Mouse (Mus musculus) myocyte (in vitro differentiated cells): ENCODE data around the gene Zfp764. TPM values are rescaled to one million over a fixed set of nuclear protein-coding genes. Genes with fewer than 3 reads are reported as not detected.
A peak's percentile ranks its signal among the peaks of the same experiment; 100 is the strongest.
"Not testable (repeated sequence)": the region's sequence is repeated elsewhere in the genome, so short reads cannot be mapped to it uniquely, and the experiment has no call there.

Experiments used
- H3K27me3 ChIP-seq: one replicate; pipeline ENCODE4 v1.6.1; 2011; ENCODE audit not compliant: control insufficient read depth, insufficient read depth, insufficient read length
- H3K36me3 ChIP-seq: one replicate; pipeline ENCODE4 v1.6.1; 2011; ENCODE audit not compliant: control insufficient read depth, insufficient read depth
- H3K4me2 ChIP-seq: one replicate; pipeline ENCODE4 v1.6.1; 2011; ENCODE audit warnings: low read depth, control low read depth
- H3K4me3 ChIP-seq: one replicate; pipeline ENCODE4 v1.5.1; 2011; ENCODE audit warnings: mild to moderate bottlenecking, control low read depth, moderate library complexity
- H3K79me2 ChIP-seq: one replicate; pipeline ENCODE4 v1.6.1; 2011; ENCODE audit not compliant: control insufficient read depth, insufficient read depth
- H3ac ChIP-seq: one replicate; pipeline ENCODE4 v1.6.1; 2011; ENCODE audit not compliant: control insufficient read depth, insufficient read length
- CEBPB ChIP-seq: IDR thresholded peaks from 2 replicates; pipeline ENCODE4 v1.6.1; 2011; ENCODE audit warnings: mild to moderate bottlenecking, moderate library complexity; ENCODE audit not compliant: poor library complexity, insufficient read depth, severe bottlenecking
- E2F4 ChIP-seq: IDR thresholded peaks from one replicate; pipeline ENCODE4 v1.6.1; 2011; ENCODE audit warnings: mild to moderate bottlenecking, control low read depth, moderate library complexity; ENCODE audit not compliant: insufficient read depth
- MAX ChIP-seq: IDR thresholded peaks from one replicate; pipeline ENCODE4 v1.6.1; 2011; ENCODE audit warnings: low read depth, mild to moderate bottlenecking, control low read depth
- MYOD1 ChIP-seq, 3 experiments: IDR thresholded peaks; one replicate each; pipeline ENCODE4 v1.6.1; 2011; ENCODE audit warnings: control low read depth in 2 of 3, low read depth in 2 of 3, mild to moderate bottlenecking in 2 of 3, moderate library complexity in 1 of 3; ENCODE audit not compliant: insufficient read length in 2 of 3, control insufficient read depth in 1 of 3
- MYOG ChIP-seq, 3 experiments: IDR thresholded peaks; one replicate each; pipeline ENCODE4 v1.6.1; 2011; ENCODE audit warnings: control low read depth in 2 of 3, low read depth in 2 of 3, mild to moderate bottlenecking in 2 of 3; ENCODE audit not compliant: insufficient read length in 2 of 3, control insufficient read depth in 1 of 3, insufficient read depth in 1 of 3
- POLR2A ChIP-seq: IDR thresholded peaks from one replicate; pipeline ENCODE4 v1.6.1; 2011; ENCODE audit warnings: low read depth, mild to moderate bottlenecking, control low read depth, moderate library complexity; ENCODE audit not compliant: insufficient read length
- POLR2AphosphoS2 ChIP-seq: IDR thresholded peaks from one replicate; pipeline ENCODE4 v1.6.1; 2011; ENCODE audit warnings: low read depth, control low read depth; ENCODE audit not compliant: insufficient read length
- REST ChIP-seq: IDR thresholded peaks from one replicate; pipeline ENCODE4 v1.6.1; 2011; ENCODE audit warnings: mild to moderate bottlenecking, control low read depth, moderate library complexity; ENCODE audit not compliant: insufficient read depth, insufficient read length
- SRF ChIP-seq: IDR thresholded peaks from one replicate; pipeline ENCODE4 v1.6.1; 2011; ENCODE audit warnings: low read depth; ENCODE audit not compliant: control insufficient read depth, insufficient read length
- TCF12 ChIP-seq: IDR thresholded peaks from one replicate; pipeline ENCODE4 v1.6.1; 2011; ENCODE audit warnings: mild to moderate bottlenecking, control low read depth; ENCODE audit not compliant: poor library complexity, insufficient read depth, severe bottlenecking
- TCF3 ChIP-seq: IDR thresholded peaks from one replicate; pipeline ENCODE4 v1.6.1; 2011; ENCODE audit warnings: low read depth, control low read depth; ENCODE audit not compliant: insufficient read length
- USF1 ChIP-seq: IDR thresholded peaks from one replicate; pipeline ENCODE4 v1.6.1; 2011; ENCODE audit warnings: low read depth, mild to moderate bottlenecking, control low read depth, moderate library complexity
- polyA plus RNA-seq: library from polyadenylated mRNA; unstranded; fragments of >200 nt; fragmentation: generic; extraction: Trizol; gene quantifications from one replicate; pipeline ENCODE4 v1.2.1, GENCODE M21; 2012; ENCODE audit warnings: missing spikeins

Zfp764 gene
- polyA plus RNA-seq: 1.2 TPM

DNA sequence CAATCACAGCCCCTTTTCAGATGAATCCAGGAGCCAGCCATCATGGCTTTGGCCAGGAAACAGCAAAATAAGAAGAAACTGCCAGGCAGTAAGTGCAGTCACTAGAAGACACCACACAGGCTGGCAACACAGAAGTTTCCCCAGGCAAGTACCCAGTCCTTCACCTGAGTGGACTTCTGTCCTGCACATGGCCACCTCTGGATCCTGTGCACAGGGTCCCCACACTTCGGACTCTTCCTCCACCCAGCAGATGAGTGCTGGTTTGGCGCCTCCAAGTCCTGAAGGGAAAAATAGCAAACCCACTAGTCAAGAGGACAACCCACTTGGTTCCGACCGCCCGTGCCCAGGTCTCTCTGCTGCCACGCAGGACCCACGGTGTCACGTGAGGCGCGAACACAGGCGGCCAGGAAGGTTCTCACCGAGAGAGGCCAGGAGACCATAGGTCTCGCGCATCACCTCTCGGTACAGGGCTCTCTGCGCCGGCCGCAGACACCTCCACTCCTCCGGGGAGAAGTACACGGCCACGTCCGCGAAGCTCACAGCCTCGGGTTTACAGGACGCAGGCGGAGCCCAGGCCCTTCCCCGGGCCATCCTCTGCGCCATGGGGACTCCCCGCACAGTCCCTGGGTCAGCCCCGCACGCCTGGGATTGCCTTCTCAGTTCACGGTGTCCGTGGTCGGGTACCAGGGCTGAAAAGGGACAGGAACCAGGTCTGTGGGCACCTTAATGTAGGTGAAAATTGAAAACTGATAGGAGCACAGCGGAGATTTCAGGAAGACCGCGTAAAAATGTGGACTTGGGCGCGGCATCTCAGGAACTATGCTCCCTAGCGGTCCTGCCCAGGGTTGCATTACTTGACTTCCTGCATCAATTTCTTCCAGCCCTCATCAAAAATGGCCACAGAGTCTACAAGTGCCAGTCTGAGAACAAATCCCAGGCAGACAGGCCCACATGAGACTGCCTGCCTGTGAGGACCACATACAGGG, at the start of gene Zfp764:
Zfp764 (minus strand) TSS at position 821 of the 986 bp plus-strand sequence.
- Histone ChIP-seq H3K4me3 (peak within 1 kb of the TSS; percentile 25), H3ac (peak within 1 kb of the TSS; percentile 41), H3K4me2 (peak within 1 kb of the TSS; percentile 65)
- peak; percentile 67 for TF ChIP-seq USF1
- not testable (repeated sequence) for H3K27me3 ChIP-seq, H3K79me2 ChIP-seq, H3K36me3 ChIP-seq

DNA sequence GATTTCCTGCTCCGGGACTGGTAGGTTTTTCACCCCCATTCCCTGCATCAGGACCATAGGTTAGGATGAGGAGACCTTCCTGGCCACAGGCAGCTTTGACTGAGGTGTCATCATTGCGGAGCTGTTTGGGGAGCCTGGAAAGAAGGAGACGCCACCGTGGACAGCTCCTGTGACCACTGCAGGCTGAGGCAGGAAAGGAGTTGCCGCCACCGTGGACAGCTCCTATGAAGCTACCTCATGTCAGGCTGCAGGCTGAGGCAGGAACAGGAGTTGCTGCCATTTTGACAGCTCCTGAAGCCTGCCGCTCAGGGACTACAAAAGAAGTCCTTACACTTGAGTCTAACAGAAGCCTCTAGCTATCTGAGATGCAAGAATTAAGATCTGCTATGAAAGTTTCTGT, 48.3 kb upstream of the Zfp764 start:
- peak; percentile 85 for TF ChIP-seq REST
- no peak for TF ChIP-seq USF1
- no peak for TF ChIP-seq POLR2AphosphoS2
- TF ChIP-seq MAX: no peak
- H3K27me3 ChIP-seq: no peaks in the 10 kb centered on the region
- peaks cover 22% of the 10 kb centered on the region for H3K36me3 ChIP-seq

DNA sequence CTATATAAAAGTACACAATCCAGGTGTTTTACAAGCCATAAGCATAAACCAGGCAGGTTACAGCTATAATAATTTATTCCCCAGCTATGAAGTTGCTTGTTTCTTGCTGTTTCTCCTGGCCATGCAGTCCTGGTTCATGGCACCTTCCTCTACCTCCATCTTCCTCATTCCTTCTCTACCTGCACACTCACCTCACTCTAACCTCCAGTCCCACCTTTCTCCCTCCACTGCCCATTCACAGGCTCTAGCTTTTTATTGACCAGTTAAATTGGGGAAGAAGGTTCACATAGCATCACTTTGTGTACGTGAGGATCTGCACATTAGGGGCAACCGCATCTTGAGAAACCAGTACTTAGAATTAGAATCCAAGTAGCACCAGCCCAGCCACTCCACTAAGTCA, 46.4 kb upstream of the Zfp764 start:
- Histone ChIP-seq H3ac (no peak overlapping the region), H3K4me2 (no peak overlapping the region), H3K4me3 (no peak overlapping the region), H3K36me3 (peaks cover 22% of the 10 kb centered on the region), H3K27me3 (no peaks in the 10 kb centered on the region), H3K79me2 (peaks cover 47% of the 10 kb centered on the region)
- TF ChIP-seq TCF12: no peak
- TF ChIP-seq REST: no peak
- no peak for TF ChIP-seq POLR2A
- no peak for TF ChIP-seq MAX
- no peak for TF ChIP-seq TCF3
- no peak for TF ChIP-seq E2F4
- TF ChIP-seq SRF: no peak
- no peak for TF ChIP-seq MYOD1 (IDR thresholded peaks at IDR 0.05; ENCODE audit: control insufficient read depth in 1 of 3, insufficient read length in 2 of 3, low read depth in 2 of 3)
- TF ChIP-seq MYOG (IDR thresholded peaks at IDR 0.05; ENCODE audit: control insufficient read depth in 1 of 3, insufficient read depth in 1 of 3, insufficient read length in 2 of 3, low read depth in 2 of 3): no peak
- TF ChIP-seq USF1: no peak
- TF ChIP-seq CEBPB: no peak
- TF ChIP-seq POLR2AphosphoS2: no peak

More for the DNA sequence above, 48.3 kb upstream of the Zfp764 start:
- Histone ChIP-seq H3ac (no peak overlapping the region), H3K4me2 (no peak overlapping the region), H3K4me3 (no peak overlapping the region), H3K79me2 (peaks cover 38% of the 10 kb centered on the region)

DNA sequence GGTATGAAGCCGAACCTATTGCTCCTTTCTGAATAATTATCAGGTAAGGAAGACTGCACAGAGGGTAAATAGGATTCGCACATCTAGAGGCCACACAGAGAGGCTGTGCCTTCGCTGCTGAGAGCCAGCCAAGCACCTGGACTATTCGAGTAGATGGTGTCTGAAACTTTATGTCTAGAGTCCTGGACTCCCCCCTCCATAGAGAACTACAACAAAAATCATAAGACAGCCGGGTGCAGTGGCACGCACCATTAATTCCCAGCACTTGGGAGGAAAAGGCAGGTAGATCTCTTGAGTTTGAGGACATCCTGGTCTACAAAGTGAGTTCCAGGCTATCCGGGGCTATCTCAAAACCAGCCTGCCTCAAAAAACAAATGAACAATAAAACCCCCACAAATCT, 43.3 kb upstream of the Zfp764 start:
- Histone ChIP-seq H3ac (no peak overlapping the region), H3K4me3 (peak overlapping the region; percentile 88), H3K4me2 (peak overlapping the region; percentile 78), H3K36me3 (peaks cover 14% of the 10 kb centered on the region), H3K27me3 (no peaks in the 10 kb centered on the region), H3K79me2 (peaks cover 39% of the 10 kb centered on the region)
- TF ChIP-seq TCF3 (no peak), MYOD1 (IDR thresholded peaks at IDR 0.05; ENCODE audit: control insufficient read depth in 1 of 3, insufficient read length in 2 of 3, low read depth in 2 of 3) (no peak), MYOG (IDR thresholded peaks at IDR 0.05; ENCODE audit: control insufficient read depth in 1 of 3, insufficient read depth in 1 of 3, insufficient read length in 2 of 3, low read depth in 2 of 3) (no peak), REST (no peak), POLR2A (no peak), MAX (no peak), CEBPB (no peak), USF1 (no peak), TCF12 (no peak), POLR2AphosphoS2 (no peak), SRF (no peak), E2F4 (no peak)
